Mouse (Mus musculus) embryo, embryonic 10.5 days (tissue): Measurements from ENCODE around the gene Wsb1.
"Not testable (repeated sequence)": the region's sequence is repeated elsewhere in the genome, so short reads cannot be mapped to it uniquely, and the experiment has no call there.

ENCODE experiments used
- DNase-seq: peaks from one replicate; pipeline ENCODE4 v3.0.0-alpha.2; 2015; ENCODE audit warnings: low spot score

Wsb1 gene

GRCm38 (mm10) chr11:79254391-79255098 lies at the start of gene Wsb1:
Wsb1 (minus strand) TSS chr11:79254671.
- DNase-seq = peak; percentile 96

- DNase-seq = not testable (repeated sequence)
Measured at GRCm38 (mm10) chr11:79304245-79304644, 49.8 kb upstream of the Wsb1 start.

- no peak for DNase-seq
Measured at GRCm38 (mm10) chr11:79303109-79303508, 48.6 kb upstream of the Wsb1 start.

GRCm38 (mm10) chr11:79299719-79300431 lies 45.4 kb upstream of the Wsb1 start:
- no peak for DNase-seq

GRCm38 (mm10) chr11:79296856-79297491 lies 42.5 kb upstream of the Wsb1 start, which contains the start of gene Gm9964:
Gm9964 (minus strand) TSS chr11:79296906.
- DNase-seq = no peak

GRCm38 (mm10) chr11:79296167-79296566 lies 41.7 kb upstream of the Wsb1 start:
- DNase-seq = peak; percentile 71

GRCm38 (mm10) chr11:79293971-79294370 lies 39.5 kb upstream of the Wsb1 start:
- peak; percentile 26 for DNase-seq

- DNase-seq = no peak
Measured at GRCm38 (mm10) chr11:79293025-79293424, 38.6 kb upstream of the Wsb1 start.

- no peak for DNase-seq
Measured at GRCm38 (mm10) chr11:79292130-79292529, 37.7 kb upstream of the Wsb1 start.

- DNase-seq = no peak
Measured at GRCm38 (mm10) chr11:79291651-79292050, 37.2 kb upstream of the Wsb1 start.

GRCm38 (mm10) chr11:79290473-79290872 lies 36.0 kb upstream of the Wsb1 start:
- DNase-seq = peak; percentile 47

GRCm38 (mm10) chr11:79288913-79289640 lies 34.6 kb upstream of the Wsb1 start:
- no peak for DNase-seq

GRCm38 (mm10) chr11:79288278-79288843 lies 33.9 kb upstream of the Wsb1 start:
- DNase-seq = no peak

- DNase-seq = no peak
Measured at GRCm38 (mm10) chr11:79287447-79287846, 33.0 kb upstream of the Wsb1 start.

- no peak for DNase-seq
Measured at GRCm38 (mm10) chr11:79286305-79286799, 31.9 kb upstream of the Wsb1 start.

GRCm38 (mm10) chr11:79283350-79284030 lies 29.0 kb upstream of the Wsb1 start:
- no peak for DNase-seq

GRCm38 (mm10) chr11:79281396-79281795 lies 26.9 kb upstream of the Wsb1 start:
- no peak for DNase-seq

GRCm38 (mm10) chr11:79279732-79280405 lies 25.4 kb upstream of the Wsb1 start:
- peak; percentile 26 for DNase-seq

GRCm38 (mm10) chr11:79273757-79274156 lies 19.3 kb upstream of the Wsb1 start:
- no peak for DNase-seq

- DNase-seq = no peak
Measured at GRCm38 (mm10) chr11:79273039-79273438, 18.6 kb upstream of the Wsb1 start.

GRCm38 (mm10) chr11:79267171-79267570 lies 12.7 kb upstream of the Wsb1 start:
- no peak for DNase-seq
